Mouse (Mus musculus) heart, postnatal 0 days (tissue): ENCODE measurements at regions not wholly inside any gene's neighbourhood (a gene's known extent, or its start where the extent isn't known, plus 50 kb on each side); places are given as distances from the start of the nearest gene placed in this dataset.

Experiments
- ATAC-seq: fragments of 200-750 bp; cut with Nextera tagmentation; 2 replicates; pipeline ENCODE4 v1.8.0; 2017; ENCODE audit warnings: low read depth, moderate number of reproducible peaks, moderate library complexity; ENCODE audit not compliant: insufficient read depth
- DNase-seq: peaks from one replicate; pipeline ENCODE4 v3.0.0-alpha.2; 2016; ENCODE audit warnings: low spot score
- H3K27ac ChIP-seq: fragments of 300-500 bp; sonication (generic); 2 replicates; pipeline ENCODE4 v1.5.1; 2014; ENCODE audit warnings: low read depth, mild to moderate bottlenecking
- H3K27me3 ChIP-seq: fragments of 300-500 bp; sonication (generic); 2 replicates; pipeline ENCODE4 v1.6.1; 2014; ENCODE audit warnings: low read length, mixed read lengths; ENCODE audit not compliant: control insufficient read depth, insufficient read depth
- H3K36me3 ChIP-seq: fragments of 300-500 bp; sonication (generic); replicated peaks from 2 replicates; pipeline ENCODE4 v1.6.1; 2014; ENCODE audit warnings: low read length, mixed read lengths; ENCODE audit not compliant: control insufficient read depth, insufficient read depth
- H3K4me1 ChIP-seq: fragments of 300-500 bp; sonication (generic); 2 replicates; pipeline ENCODE4 v1.6.1; 2014; ENCODE audit warnings: antibody characterized with exemption; ENCODE audit not compliant: control insufficient read depth, insufficient read depth
- H3K4me2 ChIP-seq: fragments of 300-500 bp; sonication (generic); 2 replicates; pipeline ENCODE4 v1.6.1; 2014; ENCODE audit warnings: low read depth, mild to moderate bottlenecking, low read length, moderate library complexity
- H3K4me3 ChIP-seq: fragments of 300-500 bp; sonication (generic); 2 replicates; pipeline ENCODE4 v1.5.1; 2014; ENCODE audit warnings: low read depth, low read length
- H3K9ac ChIP-seq: fragments of 300-500 bp; sonication (generic); replicated peaks from 2 replicates; pipeline ENCODE4 v1.6.1; 2014; ENCODE audit warnings: low read depth, low read length, mixed read lengths
- H3K9me3 ChIP-seq: fragments of 300-500 bp; sonication (generic); replicated peaks from 2 replicates; pipeline ENCODE4 v1.6.1; 2016; ENCODE audit warnings: low read length; ENCODE audit not compliant: control insufficient read depth
- CTCF ChIP-seq: IDR thresholded peaks from 2 replicates; pipeline ENCODE4 v1.5.1; 2016; ENCODE audit warnings: antibody characterized with exemption, control low read depth, low read depth
- EP300 ChIP-seq: IDR thresholded peaks from 2 replicates; pipeline ENCODE4 v1.6.1; 2016; ENCODE audit warnings: antibody characterized with exemption, low read depth
- WGBS: fragments of 180-500 bp; shearing (Covaris S2); extraction: QIAGEN DNeasy Blood & Tissue Kit; methylation state at CpG from one replicate; pipeline ENCODE4 v1.1.7; 2014; 5-methylcytosine and 5-hydroxymethylcytosine counted together

- TF ChIP-seq CTCF (no peak), EP300 (no peak)
- no peak overlapping the region for H3K4me2 ChIP-seq
- no peaks in the 10 kb centered on the region for H3K9me3 ChIP-seq
- H3K9ac ChIP-seq, result no peak overlapping the region
- H3K36me3 ChIP-seq, result no peaks in the 10 kb centered on the region
- no peak overlapping the region for H3K4me3 ChIP-seq
- ATAC-seq, result no peak
- no peaks in the 10 kb centered on the region for H3K27me3 ChIP-seq
- 42% methylated on average over 3 of the region's 3 CpGs for WGBS
- no peak for DNase-seq
- no peaks in the 10 kb centered on the region for H3K4me1 ChIP-seq
- no peak overlapping the region for H3K27ac ChIP-seq
Observed at GRCm38 (mm10) chr17:7467638-7468037, 82.4 kb upstream of the Unc93a2 start.

GRCm38 (mm10) chr17:7464901-7465300, 79.6 kb upstream of the Unc93a2 start:
- Histone ChIP-seq H3K9me3 (no peaks in the 10 kb centered on the region), H3K4me3 (no peak overlapping the region), H3K4me2 (no peak overlapping the region), H3K27me3 (no peaks in the 10 kb centered on the region), H3K9ac (no peak overlapping the region), H3K4me1 (no peaks in the 10 kb centered on the region), H3K27ac (no peak overlapping the region), H3K36me3 (no peaks in the 10 kb centered on the region)
- 50% methylated on average over 3 of the region's 3 CpGs for WGBS
- TF ChIP-seq CTCF (no peak), EP300 (no peak)
- ATAC-seq (no peak), DNase-seq (no peak)

GRCm38 (mm10) chr17:7461164-7461563, 75.9 kb upstream of the Unc93a2 start:
- 53% methylated on average over 6 of the region's 6 CpGs for WGBS
- Histone ChIP-seq H3K9me3 (no peaks in the 10 kb centered on the region), H3K4me2 (no peak overlapping the region), H3K9ac (no peak overlapping the region), H3K4me3 (no peak overlapping the region), H3K27me3 (no peaks in the 10 kb centered on the region), H3K4me1 (no peaks in the 10 kb centered on the region), H3K27ac (no peak overlapping the region), H3K36me3 (no peaks in the 10 kb centered on the region)
- DNase-seq (peak; percentile 55), ATAC-seq (no peak)
- TF ChIP-seq CTCF (no peak), EP300 (no peak)

GRCm38 (mm10) chr17:7456939-7457338, 71.7 kb upstream of the Unc93a2 start:
- ATAC-seq, result no peak
- no peak overlapping the region for H3K9ac ChIP-seq
- H3K4me3 ChIP-seq, result no peak overlapping the region
- DNase-seq, result no peak
- TF ChIP-seq CTCF, result no peak
- no peak for TF ChIP-seq EP300
- no peaks in the 10 kb centered on the region for H3K27me3 ChIP-seq
- 74% methylated on average over 11 of the region's 11 CpGs for WGBS
- H3K4me1 ChIP-seq, result no peaks in the 10 kb centered on the region
- H3K4me2 ChIP-seq, result no peak overlapping the region
- no peak overlapping the region for H3K27ac ChIP-seq
- H3K36me3 ChIP-seq, result no peaks in the 10 kb centered on the region
- H3K9me3 ChIP-seq, result no peaks in the 10 kb centered on the region

- Histone ChIP-seq H3K27me3 (no peaks in the 10 kb centered on the region), H3K9ac (no peak overlapping the region), H3K4me3 (no peak overlapping the region), H3K4me2 (no peak overlapping the region), H3K9me3 (no peaks in the 10 kb centered on the region), H3K27ac (no peak overlapping the region), H3K36me3 (no peaks in the 10 kb centered on the region), H3K4me1 (no peaks in the 10 kb centered on the region)
- WGBS, result 63% methylated on average over 1 of the region's 1 CpGs
- TF ChIP-seq CTCF (peak; percentile 60), EP300 (no peak)
- no peak for ATAC-seq
- peak; percentile 23 for DNase-seq
Observed at GRCm38 (mm10) chr17:7443822-7444221, 58.6 kb upstream of the Unc93a2 start.

GRCm38 (mm10) chr17:7435075-7435474, 49.8 kb upstream of the Unc93a2 start:
- Histone ChIP-seq H3K36me3 (no peaks in the 10 kb centered on the region), H3K9ac (no peak overlapping the region), H3K4me2 (no peak overlapping the region), H3K4me1 (no peaks in the 10 kb centered on the region), H3K27ac (no peak overlapping the region), H3K9me3 (no peaks in the 10 kb centered on the region), H3K27me3 (no peaks in the 10 kb centered on the region), H3K4me3 (no peak overlapping the region)
- WGBS, result 61% methylated on average over 3 of the region's 3 CpGs
- no peak for TF ChIP-seq CTCF
- TF ChIP-seq EP300, result no peak
- no peak for DNase-seq
- ATAC-seq, result no peak
